Mouse (Mus musculus) stomach, postnatal 0 days (tissue): ENCODE results near the gene Ncam1. TPM values are rescaled to one million over a fixed set of nuclear protein-coding genes. Genes with fewer than 3 reads are reported as not detected.

Source experiments
- ATAC-seq: fragments of 200-750 bp; cut with Nextera tagmentation; 2 replicates; pipeline ENCODE4 v1.8.0; 2017; ENCODE audit not compliant: low FRiP score, low TSS enrichment
- DNase-seq: peaks from one replicate; pipeline ENCODE4 v3.0.0-alpha.2; 2016; ENCODE audit warnings: low spot score
- H3K27ac ChIP-seq: fragments of 300-500 bp; sonication (generic); replicated peaks from 2 replicates; pipeline ENCODE4 v1.5.1; 2014; ENCODE audit warnings: mild to moderate bottlenecking, control low read depth
- H3K27me3 ChIP-seq: fragments of 300-500 bp; sonication (generic); 2 replicates; pipeline ENCODE4 v1.6.1; 2014; ENCODE audit warnings: low read length; ENCODE audit not compliant: control insufficient read depth, insufficient read depth
- H3K36me3 ChIP-seq: fragments of 300-500 bp; sonication (generic); 2 replicates; pipeline ENCODE4 v1.6.1; 2014; ENCODE audit warnings: low read length, mixed read lengths; ENCODE audit not compliant: control insufficient read depth, insufficient read depth
- H3K4me1 ChIP-seq: fragments of 300-500 bp; sonication (generic); replicated peaks from 2 replicates; pipeline ENCODE4 v1.6.1; 2014; ENCODE audit warnings: antibody characterized with exemption; ENCODE audit not compliant: control insufficient read depth, insufficient read depth
- H3K4me2 ChIP-seq: fragments of 300-500 bp; sonication (generic); replicated peaks from 2 replicates; pipeline ENCODE4 v1.6.1; 2014; ENCODE audit warnings: low read depth, mild to moderate bottlenecking, control low read depth, moderate library complexity
- H3K4me3 ChIP-seq: fragments of 300-500 bp; sonication (generic); 2 replicates; pipeline ENCODE4 v1.5.1; 2014; ENCODE audit warnings: low read depth, low read length, control low read depth
- H3K9ac ChIP-seq: fragments of 300-500 bp; sonication (generic); 2 replicates; pipeline ENCODE4 v1.6.1; 2014; ENCODE audit warnings: mild to moderate bottlenecking, low read length, control low read depth, mixed read lengths
- H3K9me3 ChIP-seq: fragments of 300-500 bp; sonication (generic); 2 replicates; pipeline ENCODE4 v1.6.1; 2016; ENCODE audit warnings: low read length; ENCODE audit not compliant: control insufficient read depth
- CTCF ChIP-seq: IDR thresholded peaks from 2 replicates; pipeline ENCODE4 v1.5.1; 2016; ENCODE audit warnings: antibody characterized with exemption, low read depth, mild to moderate bottlenecking, moderate library complexity
- EP300 ChIP-seq: optimal IDR thresholded peaks from 2 replicates; pipeline ENCODE3; 2016; ENCODE audit warnings: antibody characterized with exemption
- WGBS: fragments of 180-500 bp; shearing (Covaris S2); extraction: QIAGEN DNeasy Blood & Tissue Kit; methylation state at CpG from one replicate; pipeline ENCODE4 v1.1.7; 2014; 5-methylcytosine and 5-hydroxymethylcytosine counted together
- polyA plus RNA-seq: library from polyadenylated mRNA; unstranded; fragments of >200 nt; fragmentation: Nextera tagmentation; extraction: Ambion mirVana; gene quantifications from 2 replicates; pipeline ENCODE4 v1.2.1, GENCODE M21; 2015

The Ncam1 gene
- polyA plus RNA-seq, 1 experiment from 2014 or later = 34.0 TPM

- DNase-seq (no peak), ATAC-seq (no peak; the same call in 1 of the 2 replicates)
- 63% methylated on average over 6 of the region's 6 CpGs for WGBS
These were observed 260.9 kb downstream of the Ncam1 start for GRCm38 (mm10) chr9:49537814-49538213.

GRCm38 (mm10) chr9:49536593-49536992 is 262.1 kb downstream of the Ncam1 start:
- ATAC-seq = no peak
- TF ChIP-seq EP300 = no peak
- TF ChIP-seq CTCF = no peak
- no peaks in the 10 kb centered on the region for H3K9me3 ChIP-seq
- H3K4me1 ChIP-seq = no peaks in the 10 kb centered on the region
- no peak overlapping the region for H3K9ac ChIP-seq
- no peak overlapping the region for H3K4me3 ChIP-seq
- DNase-seq = no peak
- no peak overlapping the region for H3K27ac ChIP-seq
- H3K4me2 ChIP-seq = no peak overlapping the region
- no peaks in the 10 kb centered on the region for H3K27me3 ChIP-seq
- no peaks in the 10 kb centered on the region for H3K36me3 ChIP-seq
- WGBS = 57% methylated on average over 6 of the region's 6 CpGs

More at GRCm38 (mm10) chr9:49537814-49538213, 260.9 kb downstream of the Ncam1 start:
- H3K4me1 ChIP-seq = no peaks in the 10 kb centered on the region
- no peaks in the 10 kb centered on the region for H3K9me3 ChIP-seq
- no peak overlapping the region for H3K27ac ChIP-seq
- no peak overlapping the region for H3K9ac ChIP-seq
- H3K36me3 ChIP-seq = no peaks in the 10 kb centered on the region
- TF ChIP-seq CTCF (no peak), EP300 (no peak)
- H3K4me2 ChIP-seq = no peak overlapping the region
- H3K27me3 ChIP-seq = no peaks in the 10 kb centered on the region
- no peak overlapping the region for H3K4me3 ChIP-seq

GRCm38 (mm10) chr9:49534958-49535357 is 263.8 kb downstream of the Ncam1 start:
- ATAC-seq = no peak
- WGBS = 45% methylated on average over 4 of the region's 4 CpGs
- no peak overlapping the region for H3K4me3 ChIP-seq
- no peak for DNase-seq
- no peak overlapping the region for H3K4me2 ChIP-seq
- H3K9me3 ChIP-seq = no peaks in the 10 kb centered on the region
- TF ChIP-seq EP300 (no peak), CTCF (no peak)
- no peaks in the 10 kb centered on the region for H3K27me3 ChIP-seq
- no peak overlapping the region for H3K9ac ChIP-seq
- H3K27ac ChIP-seq = no peak overlapping the region
- no peaks in the 10 kb centered on the region for H3K4me1 ChIP-seq
- no peaks in the 10 kb centered on the region for H3K36me3 ChIP-seq

GRCm38 (mm10) chr9:49533912-49534491 is 264.7 kb downstream of the Ncam1 start:
- no peaks in the 10 kb centered on the region for H3K36me3 ChIP-seq
- WGBS = 48% methylated on average over 8 of the region's 8 CpGs
- H3K27ac ChIP-seq = no peak overlapping the region
- DNase-seq = no peak
- no peak for TF ChIP-seq EP300
- TF ChIP-seq CTCF = no peak
- H3K9me3 ChIP-seq = no peaks in the 10 kb centered on the region
- no peaks in the 10 kb centered on the region for H3K4me1 ChIP-seq
- H3K9ac ChIP-seq = no peak overlapping the region
- H3K4me3 ChIP-seq = no peak overlapping the region
- no peak overlapping the region for H3K4me2 ChIP-seq
- no peak for ATAC-seq
- no peaks in the 10 kb centered on the region for H3K27me3 ChIP-seq

DNA sequence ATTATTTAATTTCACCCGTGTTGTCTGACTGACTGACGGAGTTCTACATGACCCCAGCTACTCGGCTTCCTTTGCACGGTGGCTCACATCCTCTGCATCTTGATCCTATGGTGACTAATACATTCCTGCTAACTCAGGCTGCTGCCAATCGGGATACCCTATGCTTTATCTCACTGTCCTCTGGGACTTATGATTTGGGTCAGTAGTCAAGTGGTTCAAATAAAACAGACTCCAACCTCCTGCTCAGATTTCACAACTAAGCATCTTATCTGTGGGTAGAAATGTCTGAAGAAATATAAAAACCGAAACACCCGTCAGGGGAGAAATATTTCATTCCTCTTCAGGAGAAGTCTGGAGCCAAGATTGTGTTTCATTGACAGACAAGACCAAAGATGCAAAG is 265.3 kb downstream of the Ncam1 start:
- Histone ChIP-seq H3K4me1 (no peaks in the 10 kb centered on the region), H3K9ac (no peak overlapping the region), H3K27ac (no peak overlapping the region), H3K27me3 (no peaks in the 10 kb centered on the region), H3K9me3 (no peaks in the 10 kb centered on the region), H3K4me3 (no peak overlapping the region), H3K36me3 (no peaks in the 10 kb centered on the region), H3K4me2 (no peak overlapping the region)
- ATAC-seq (no peak), DNase-seq (no peak)
- 64% methylated on average over 7 of the region's 7 CpGs for WGBS
- no peak for TF ChIP-seq CTCF
- TF ChIP-seq EP300 = no peak

DNA sequence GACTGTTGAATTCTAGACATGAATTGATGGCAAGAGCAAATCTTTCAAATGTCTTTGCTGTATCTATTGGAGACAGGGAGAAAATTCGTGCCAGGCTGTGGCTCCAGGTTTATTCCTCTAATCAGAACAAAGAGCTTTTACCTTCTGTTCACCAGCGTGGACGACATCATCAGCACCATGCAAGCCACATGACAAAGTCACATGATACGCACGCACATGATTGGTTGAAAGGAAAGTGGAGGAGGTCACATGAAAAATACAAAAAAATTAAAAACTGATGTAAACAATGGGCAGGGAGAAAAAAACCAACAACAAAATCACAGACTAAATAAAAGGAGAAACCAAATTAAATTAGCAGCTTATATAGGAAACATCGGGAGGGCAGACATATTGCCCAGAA is 266.9 kb downstream of the Ncam1 start:
- no peak overlapping the region for H3K4me2 ChIP-seq
- 89% methylated on average over 6 of the region's 6 CpGs for WGBS
- ATAC-seq (no peak), DNase-seq (no peak)
- no peaks in the 10 kb centered on the region for H3K27me3 ChIP-seq
- no peaks in the 10 kb centered on the region for H3K36me3 ChIP-seq
- no peak overlapping the region for H3K9ac ChIP-seq
- no peak for TF ChIP-seq EP300
- no peak for TF ChIP-seq CTCF
- no peaks in the 10 kb centered on the region for H3K4me1 ChIP-seq
- H3K4me3 ChIP-seq = no peak overlapping the region
- H3K27ac ChIP-seq = no peak overlapping the region
- H3K9me3 ChIP-seq = no peaks in the 10 kb centered on the region
